Mouse (Mus musculus): ENCODE results near the gene Tmprss9.

DNA sequence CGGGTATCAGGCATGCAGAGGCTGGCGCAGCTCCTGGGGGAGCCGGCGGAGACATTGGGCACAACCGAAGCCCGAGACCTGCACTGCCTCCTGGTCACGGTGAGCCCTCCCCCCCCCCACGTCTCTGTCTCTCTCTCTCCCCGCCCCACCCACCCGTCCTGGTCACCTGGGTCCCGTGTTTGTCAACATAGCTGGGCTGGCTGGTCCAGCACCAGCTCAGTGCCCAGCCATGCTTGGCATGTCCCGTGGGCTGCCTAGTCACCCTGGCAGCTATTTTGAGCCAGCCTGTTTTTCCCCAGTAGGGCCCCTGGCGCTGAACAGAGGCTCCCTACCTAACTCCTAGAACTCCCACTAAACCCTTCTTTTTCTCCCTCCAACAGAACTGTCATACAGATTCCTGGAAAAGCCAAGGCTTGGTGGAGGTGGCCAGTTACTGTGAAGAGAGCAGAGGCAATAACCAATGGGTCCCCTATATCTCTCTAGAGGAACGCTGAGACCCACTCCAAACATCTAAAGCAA is 59.6 kb downstream of the Tmprss9 start:
- TF ChIP-seq CTCF (IDR thresholded peaks at IDR 0.05; ENCODE audit: control insufficient read depth, insufficient read depth, insufficient replicate concordance, low read depth, low read length) (no peak), POLR2A (IDR thresholded peaks at IDR 0.05; ENCODE audit: control insufficient read depth, low read depth, low read length) (no peak)

Measured in testis, adult 2 months (tissue).